Mouse (Mus musculus) c-Kit-positive CD71-positive TER-119-negative erythroid progenitor cells, embryonic 14.5 days (primary cell): ENCODE results near the gene Dgki.

Source experiments
- DNase-seq: peaks from one replicate; pipeline ENCODE4 v3.0.0-alpha.2; 2013; ENCODE audit warnings: low read depth

Gene Dgki

DNA sequence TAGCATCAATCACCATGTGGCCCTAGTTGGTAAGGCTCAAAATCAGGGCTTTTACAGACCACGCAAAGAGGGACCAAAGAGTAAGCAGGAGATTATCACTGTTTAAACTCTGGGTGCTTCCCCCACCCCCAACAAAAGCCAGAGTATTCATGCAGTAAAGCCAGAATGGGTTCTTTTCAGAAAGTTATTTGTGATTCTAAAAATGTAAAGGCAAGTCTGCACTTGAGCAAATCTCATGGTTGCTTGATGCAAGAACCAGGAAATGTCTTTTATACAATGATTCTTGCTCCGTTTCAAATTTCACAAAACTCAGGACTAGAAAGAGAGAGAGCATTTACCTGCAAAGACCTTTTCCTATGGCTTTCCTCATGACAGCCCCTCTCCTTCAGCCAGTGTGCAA is 7.9 kb downstream of the Dgki start:
- no peak for DNase-seq

DNA sequence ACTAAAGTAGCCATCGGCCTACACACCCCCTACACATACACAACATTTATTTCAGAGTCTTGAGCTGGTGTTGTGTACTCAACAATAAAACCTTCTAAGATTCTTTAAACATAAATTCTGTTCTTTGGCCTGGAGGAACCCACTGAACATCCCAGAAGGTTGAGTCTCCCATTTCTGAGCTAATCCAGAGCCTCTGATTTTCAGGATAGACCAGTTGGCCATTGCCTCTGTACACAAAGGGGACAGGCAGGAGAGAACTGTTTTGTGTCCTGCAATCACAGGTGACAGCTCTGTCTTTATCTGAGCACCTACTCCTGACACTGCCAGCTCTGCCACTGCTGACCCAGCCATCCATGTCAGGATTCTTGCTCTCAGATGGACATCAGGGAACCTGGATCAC is 8.8 kb downstream of the Dgki start:
- no peak for DNase-seq

DNA sequence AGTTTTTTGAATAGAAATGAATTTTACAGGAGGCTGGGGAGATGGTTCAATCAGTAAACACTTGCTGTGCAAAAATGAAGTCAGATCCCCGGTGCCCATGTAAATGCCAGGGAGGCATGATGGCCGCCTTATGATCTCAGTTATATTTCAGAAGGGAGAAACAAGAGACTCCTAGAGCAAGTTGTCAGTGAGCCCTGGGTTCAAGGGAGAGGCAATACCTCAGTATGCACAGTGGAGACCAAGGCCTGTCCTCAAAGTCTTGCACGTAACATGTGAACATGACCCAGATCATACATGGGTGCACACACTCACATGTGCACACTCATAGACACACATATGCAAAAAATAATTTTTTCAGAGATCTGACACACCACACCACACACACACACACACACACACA is 9.3 kb downstream of the Dgki start:
- DNase-seq, result no peak

DNA sequence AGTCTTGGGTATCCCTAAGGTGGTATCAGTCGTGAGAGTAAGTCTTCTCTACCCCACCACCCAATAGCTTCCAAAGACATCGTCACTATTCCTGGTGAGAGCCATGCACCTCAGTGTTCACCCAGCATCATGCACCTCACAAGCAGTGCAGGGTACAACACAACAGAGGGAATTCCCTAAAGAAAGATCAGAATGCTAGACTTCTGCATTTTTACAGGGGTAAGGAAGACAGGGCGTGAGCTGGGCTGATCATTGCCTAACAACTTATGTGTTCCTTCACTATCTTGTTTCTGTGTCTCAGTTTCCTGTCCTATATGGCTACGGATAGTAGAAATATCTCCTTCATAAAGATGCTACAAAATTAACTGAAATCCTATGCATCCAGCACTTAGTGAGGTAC is 13.8 kb downstream of the Dgki start:
- no peak for DNase-seq

DNA sequence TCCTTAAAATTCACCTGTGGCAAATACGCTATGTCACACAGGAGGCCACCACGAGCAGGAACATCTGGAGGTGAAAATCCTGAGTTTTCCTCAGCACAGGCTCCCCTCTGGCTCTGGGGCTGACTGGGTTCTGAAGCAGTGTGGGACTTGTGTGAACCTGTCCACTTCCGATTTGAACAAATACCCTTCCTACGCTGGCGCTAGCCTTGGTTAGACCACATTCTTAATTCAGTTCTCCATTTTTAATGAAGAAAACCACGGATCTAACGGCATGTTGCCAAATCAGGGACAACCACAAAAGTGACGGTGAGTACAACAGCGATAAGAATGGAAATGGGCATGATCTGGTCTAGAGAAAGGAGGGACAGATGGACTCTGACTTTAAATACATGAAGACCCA is 15.1 kb downstream of the Dgki start:
- no peak for DNase-seq

DNA sequence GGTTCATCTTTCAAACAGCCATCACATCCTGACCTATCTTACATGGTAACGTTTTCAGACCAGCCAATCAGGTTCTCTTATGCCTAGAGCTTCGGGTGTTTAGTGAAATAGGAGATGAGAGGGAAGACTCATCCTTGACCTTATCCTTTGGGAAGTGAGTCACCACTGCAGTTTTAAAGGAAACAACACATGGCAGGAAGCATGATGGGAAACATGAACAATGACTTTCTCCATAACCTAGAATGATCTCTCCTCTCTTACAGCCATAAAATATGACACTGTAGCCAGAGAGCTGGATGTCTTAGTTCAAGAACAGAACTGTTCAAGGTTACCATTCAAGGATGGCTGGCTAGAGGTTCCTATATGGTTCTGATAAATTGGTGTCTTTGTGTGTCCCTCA is 16.6 kb downstream of the Dgki start:
- DNase-seq, result no peak

DNA sequence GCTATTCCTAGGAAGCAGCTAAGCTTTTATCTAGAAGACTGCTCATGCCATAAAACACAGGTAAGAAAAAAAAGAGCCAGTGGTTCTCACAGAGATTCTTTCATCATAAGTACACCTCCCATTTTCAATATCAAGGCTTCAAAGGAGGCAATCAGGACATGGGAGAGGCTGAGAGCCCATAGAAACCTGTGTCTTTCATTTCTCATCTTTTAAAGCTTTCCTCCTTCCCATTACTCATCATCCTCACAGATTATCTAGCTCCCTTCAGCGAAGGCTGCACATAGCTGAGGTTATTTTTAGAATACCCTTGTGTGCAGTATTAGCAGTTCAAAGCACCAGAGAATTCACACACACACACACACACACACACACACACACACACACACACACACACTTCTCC is 17.3 kb downstream of the Dgki start:
- no peak for DNase-seq

DNA sequence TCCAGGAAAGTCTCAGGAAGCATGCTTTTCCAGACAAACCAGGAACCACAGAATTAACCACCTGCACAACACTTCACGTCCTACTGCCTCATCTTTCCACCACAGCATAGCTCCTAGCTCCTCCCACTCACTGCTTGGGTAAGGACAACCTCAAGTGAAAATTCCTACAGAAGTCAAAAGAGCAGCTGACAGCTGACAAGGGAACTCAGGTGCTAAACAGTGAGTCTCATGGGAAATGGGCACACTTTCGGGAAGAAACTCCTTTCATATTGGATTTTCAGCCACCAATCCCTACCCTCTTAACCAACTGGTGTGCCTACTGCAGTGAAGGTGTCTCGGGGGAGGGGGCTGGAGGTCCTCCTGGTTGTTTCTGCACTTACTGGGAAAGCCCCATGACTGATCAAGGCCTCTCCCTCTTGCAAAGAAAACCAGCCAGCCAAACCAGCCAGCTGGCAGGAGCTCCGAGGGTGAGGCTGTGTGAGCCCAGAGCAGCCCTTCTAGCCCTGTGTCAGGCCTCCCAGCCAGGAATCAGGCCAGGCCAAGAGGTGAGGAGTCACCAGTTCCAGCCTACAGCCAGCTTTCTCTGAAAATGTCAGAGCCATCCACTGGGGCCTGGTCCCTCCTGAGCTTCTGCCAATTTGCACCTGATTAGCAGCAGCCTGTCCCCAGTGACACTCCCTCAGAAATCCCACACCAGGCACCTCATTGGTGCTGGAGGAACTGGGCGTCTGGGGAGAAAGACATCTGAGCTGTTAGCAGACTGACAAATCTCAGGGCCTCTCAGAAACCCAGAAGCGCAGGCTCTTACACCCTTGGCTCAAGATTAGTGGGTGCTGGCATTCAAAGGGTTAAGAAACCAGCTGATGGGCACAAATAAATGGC is 22.9 kb downstream of the Dgki start:
- no peak for DNase-seq

DNA sequence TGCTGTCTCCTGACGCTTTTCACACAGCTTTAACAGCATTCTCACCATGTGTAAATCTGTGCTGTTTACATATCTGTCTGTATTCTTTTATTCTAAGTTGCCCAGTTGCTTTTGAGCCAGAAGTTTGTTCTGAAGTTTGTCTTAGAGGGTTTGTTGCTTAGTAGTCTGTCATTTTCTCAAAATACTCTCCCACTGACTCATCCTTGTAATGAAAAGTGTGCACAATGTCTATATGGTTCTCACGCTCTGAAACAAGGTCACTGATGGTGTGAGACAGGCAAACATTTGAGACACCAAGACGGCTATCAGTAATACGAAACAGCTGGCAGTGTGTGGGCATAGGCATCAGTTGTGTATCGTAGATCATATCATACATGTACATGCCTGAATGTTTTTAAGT is 23.8 kb downstream of the Dgki start:
- no peak for DNase-seq

DNA sequence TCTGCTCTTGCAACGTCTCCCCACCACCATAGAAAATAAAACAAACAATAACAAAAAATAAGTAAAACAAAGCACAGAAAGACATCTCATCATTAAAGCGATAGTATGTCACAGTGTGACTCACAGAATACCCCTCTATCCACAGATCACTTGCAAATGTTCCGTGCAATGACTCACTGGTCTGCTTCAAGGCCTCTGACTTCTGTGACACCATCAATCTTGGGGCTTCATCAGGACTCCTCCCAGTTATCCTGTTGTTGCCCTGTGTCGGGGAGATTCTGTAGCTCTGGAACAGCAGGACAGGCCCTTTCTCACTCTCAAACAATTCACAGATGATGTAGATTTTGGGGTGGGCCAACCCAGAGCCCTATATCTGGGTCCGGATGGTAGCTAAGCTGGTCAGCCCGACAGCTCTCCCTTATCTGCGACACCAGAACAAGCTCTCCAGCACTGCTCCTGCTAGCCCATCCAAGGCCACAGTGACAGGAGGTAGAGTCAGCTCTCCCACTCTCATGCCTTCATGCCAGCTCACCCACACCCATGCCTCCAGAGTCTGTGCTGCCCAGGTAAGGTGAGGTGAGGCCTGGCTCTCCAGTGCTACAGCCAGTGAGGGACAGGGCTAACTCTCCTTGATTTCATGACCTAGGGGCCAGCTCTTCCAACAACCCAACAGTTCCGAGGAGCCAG is 28.9 kb downstream of the Dgki start:
- DNase-seq, result no peak

DNA sequence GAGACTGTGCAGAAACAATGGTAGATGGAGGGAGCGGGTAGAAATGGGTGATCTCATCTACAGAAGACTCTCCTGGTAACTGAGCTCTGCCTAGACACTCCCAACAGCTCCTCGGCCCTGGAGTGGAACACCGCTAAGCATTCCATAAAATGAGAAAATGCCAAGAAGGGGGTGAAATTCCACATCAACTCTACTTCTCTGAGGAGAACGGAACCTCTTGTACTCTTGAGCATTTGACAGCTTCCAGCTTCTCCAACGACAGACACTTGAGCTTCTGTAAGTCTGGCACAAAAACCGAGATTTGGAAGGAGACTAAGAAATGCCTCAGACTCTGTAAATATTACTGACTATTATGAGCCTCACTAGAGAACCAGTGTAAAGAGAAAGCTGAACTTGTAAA is 31.4 kb downstream of the Dgki start:
- no peak for DNase-seq

DNA sequence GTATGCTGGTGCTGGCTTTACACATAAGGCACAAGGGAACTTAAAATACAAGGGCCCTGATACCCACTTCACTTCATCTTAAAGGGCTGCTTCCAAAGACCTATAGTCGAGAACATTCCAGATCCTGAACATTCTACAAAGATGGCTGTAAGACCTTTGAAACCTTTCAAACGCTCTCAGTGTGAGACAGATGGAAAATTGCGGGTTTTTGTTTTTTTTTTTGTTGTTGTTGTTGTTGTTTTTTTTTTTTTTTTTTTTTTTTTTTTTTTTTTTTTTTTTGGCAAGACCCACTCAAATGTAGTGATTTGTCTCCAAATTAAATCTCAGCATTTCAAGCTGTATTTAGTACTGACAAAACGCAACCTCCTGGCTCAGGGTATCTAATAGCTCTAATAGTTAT is 32.0 kb downstream of the Dgki start:
- DNase-seq, result no peak

DNA sequence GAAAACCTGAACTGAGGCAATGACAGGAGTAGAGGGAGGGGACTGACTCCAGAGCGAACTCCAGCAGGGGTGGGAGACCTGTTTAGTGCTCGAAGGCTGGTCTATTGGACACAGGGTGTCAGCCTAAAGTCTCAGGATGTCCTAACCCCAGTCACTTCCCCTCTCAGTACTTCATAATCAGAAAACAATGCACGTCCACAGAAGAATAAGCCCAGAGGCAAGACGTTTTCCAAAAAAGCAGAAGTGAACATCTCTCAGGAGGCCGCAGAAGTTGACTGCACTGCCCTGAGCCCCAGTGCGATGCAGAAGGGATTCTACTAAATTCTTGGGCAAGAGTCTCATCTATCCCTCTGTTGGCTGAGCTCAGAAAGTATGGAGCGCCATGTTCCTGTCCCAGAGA is 37.5 kb downstream of the Dgki start:
- DNase-seq, result no peak

DNA sequence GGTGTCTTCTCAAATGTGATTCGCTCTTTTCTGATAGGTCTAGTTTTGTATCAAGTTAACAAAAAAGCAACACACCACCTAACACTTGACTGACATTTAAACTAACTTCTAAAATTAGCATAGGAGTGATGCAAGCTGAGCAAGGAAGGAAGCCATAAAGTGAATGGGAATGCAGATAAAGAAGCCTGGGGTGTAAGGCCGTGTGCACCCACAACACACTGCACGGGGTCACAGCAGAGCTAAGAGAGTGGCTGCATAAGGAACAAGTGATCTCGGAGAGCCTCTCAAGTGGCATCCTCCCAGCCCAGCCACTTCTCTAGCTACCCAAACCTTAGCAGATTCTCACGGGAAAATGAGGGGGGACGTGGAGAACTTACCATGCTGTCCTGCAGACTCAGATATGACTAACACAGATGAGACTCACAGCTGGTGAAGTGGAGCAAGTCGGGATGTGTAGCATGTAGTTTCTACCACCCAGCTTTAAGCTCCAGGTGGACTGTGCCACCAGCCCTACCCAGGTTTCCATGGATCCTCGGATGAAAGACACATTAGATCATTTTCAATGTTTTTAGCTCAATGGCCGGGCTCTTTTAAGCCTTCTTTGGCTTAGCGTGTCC is 38.6 kb downstream of the Dgki start:
- no peak for DNase-seq

DNA sequence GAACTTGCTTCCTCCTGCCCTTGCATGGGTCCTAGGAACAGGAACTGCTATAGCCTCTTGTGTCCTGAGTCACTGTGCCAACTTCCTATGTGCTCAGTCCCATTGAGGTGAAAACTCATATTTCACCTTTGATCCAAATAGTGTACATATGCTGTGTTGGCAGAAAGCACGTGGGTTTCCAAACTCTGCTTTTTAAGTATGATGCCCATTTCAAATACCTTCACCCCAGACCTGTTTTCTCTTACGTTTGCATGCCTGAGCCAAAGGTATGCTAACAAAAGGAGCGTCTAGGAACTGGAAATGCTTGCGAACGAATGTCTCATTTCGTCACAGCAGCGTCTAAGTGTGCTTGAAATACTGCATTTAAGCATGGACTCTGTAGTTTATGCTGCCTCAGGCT is 41.3 kb downstream of the Dgki start:
- no peak for DNase-seq

DNA sequence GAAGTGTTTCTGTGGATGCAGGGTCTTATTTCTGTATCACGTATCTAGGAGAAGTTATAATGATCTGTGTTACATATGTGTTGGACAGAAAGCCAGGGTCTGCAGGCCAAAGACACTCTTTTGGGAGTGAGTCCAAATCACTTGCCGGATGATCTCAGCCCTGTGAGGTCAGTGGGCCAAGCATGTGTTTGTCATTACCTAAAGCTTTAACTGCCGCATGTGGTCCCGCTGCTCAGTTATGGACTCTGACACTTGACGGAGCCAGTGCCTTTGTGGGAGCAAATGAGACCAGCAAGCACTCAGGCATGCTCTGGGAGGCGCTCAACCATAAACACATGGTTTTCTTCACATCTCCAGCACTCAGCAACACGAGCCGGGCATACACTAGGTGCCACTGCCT is 45.8 kb downstream of the Dgki start:
- DNase-seq, result no peak

DNA sequence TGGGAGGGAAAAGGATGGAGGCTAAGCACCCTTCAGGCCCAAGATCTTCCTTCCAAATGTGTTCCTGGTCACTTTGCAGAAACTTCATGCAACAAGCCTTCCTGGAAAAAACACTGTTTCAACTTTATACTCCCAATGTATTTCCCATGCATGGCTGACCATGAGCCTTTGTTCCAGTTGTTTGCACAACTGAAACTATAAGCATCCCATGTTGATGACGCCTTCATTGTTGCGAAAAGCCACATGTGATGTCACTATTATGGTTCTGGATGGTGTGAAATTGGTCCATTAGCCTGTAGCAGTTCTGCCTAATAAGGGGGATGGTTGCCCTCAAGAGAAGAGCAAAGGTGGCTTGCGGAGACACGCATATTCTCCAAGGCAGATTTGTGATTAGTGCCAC is 47.4 kb downstream of the Dgki start:
- DNase-seq, result no peak

DNA sequence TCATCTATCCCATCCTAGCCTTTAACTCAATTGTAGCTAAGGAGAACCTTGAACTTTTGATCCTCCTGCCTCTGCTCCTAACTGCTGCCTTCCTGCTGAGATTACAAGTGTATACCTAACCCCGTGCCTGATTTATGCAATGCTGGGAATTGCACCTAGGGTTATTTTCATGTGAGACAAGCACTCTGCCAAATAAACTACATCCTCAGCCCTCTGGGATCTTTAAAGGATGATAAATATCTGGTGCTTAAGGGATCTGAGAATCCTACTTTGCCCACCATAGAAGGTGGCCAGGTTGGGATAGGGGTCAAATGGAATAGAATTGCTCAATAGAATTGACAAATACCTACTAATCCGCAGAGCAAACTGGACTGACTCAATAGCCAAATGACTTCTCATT is 49.3 kb downstream of the Dgki start:
- no peak for DNase-seq

DNA sequence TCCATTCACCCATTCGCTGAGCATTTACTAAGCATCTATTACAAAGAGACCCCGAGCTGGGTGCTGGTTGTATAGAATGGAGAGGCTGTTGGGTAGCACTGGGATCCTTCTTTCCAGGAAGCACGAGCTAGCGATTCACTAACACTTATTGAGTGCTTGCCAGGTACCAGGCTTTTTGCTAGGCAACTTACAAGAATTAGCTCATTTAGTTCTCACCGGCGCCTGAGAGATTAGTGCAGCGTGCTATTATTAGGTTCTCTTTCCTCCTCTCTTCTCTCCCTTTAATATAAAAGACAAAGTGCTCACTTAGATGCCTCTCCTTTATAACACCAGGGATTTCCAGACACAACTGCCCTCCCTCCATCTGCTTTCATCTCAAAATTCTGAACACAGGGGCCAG is 54.2 kb downstream of the Dgki start:
- no peak for DNase-seq

DNA sequence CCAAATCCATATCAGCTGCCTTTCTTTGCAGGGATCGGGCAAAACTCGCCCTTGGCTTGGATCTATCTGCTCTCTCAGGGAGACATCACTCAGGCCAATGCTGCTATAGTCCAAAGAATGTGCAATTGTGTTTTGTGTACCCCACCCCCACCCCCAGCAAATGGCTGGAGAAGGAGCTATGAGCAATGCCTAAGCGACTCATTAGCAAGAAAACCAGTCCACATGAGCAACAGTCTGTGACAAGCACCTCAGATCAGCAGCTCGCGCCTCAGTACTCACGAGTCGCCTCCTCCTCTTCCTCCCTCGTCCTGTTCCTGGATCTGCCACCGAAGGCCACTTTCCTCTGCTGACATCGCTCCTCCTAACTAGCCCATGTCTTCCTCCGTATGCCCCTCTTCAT is 55.9 kb downstream of the Dgki start:
- DNase-seq, result no peak

DNA sequence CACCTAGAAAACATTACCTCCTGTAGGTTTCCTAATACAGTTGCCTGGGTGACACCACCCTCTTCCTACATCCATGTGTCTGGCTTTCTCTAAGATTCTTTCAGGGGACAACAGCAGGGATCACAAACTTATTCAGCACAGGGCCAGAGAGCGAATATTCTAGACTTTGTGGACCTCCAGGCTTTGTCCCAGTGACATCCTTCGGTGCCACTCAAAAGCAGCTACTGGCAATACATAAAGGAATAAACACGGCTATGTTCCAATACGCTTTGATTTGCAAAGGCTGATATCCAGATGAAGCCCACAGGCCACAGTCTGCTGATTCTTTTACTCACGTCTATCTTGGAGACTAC is 57.2 kb downstream of the Dgki start:
- DNase-seq, result no peak

DNA sequence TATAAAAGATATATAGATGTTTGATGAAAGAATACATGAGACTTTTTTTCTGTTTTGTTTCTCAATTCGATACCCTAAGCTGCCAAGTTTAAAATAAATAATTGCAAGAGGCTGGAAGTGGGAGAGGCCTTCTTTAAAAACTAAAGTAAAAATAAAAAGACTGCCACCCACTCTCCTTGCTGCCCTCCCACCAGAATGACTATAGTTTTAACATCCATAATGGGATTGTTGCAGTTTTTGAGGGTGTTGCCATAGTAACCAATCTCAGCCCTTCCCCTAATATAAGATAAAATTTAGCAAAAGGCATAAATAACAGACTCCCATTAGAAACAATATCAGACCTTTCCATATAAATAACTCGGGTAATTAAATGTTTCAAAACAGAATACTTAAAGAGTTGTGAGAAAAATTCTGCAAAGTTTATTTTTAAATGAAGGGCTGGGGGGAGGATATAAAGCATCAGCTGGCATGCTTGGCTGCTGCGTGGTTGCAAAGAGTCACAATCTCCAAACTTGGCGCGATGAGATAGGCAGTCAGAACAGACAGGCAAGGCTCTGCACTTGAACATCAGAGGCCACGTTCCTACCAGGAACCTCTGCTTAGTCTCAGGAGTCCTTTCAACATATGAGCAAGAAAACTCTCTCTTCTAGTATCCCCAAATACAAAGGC is 57.8 kb downstream of the Dgki start:
- no peak for DNase-seq

DNA sequence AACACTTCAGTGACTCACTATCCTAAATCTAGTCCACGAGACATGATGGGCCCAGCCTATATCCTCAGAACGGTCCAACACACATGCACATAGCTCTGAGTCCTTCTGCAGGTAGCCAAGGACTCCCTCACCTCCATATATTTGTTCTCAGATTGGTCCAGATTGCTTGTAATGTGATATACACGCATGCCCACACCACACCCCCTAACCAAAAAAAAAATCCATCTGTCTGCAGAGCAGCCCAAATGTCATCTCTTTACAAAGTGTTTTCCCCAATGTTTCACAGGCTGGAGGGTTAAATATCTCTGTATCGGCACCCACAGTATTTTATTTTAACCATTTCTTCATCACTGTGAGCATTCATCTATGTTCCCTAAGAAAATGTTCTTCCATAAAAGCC is 58.5 kb downstream of the Dgki start:
- DNase-seq, result no peak
